Mouse (Mus musculus): ENCODE results near the gene Nprl2. TPM values are rescaled to one million over a fixed set of nuclear protein-coding genes. Genes with fewer than 3 reads are reported as not detected.
"Not testable (repeated sequence)": the region's sequence is repeated elsewhere in the genome, so short reads cannot be mapped to it uniquely, and the experiment has no call there.

The Nprl2 gene
- polyA plus RNA-seq, 1 experiment: 83.5 TPM

- WGBS: 43% methylated on average over 3 of the region's 3 CpGs
- H3K4me1 ChIP-seq (replicated peaks; ENCODE audit: control insufficient read depth, insufficient read depth, low read length): peaks cover 36% of the 10 kb centered on the region
- H3K27ac ChIP-seq (ENCODE audit: control insufficient read depth, insufficient read depth, low read length): no peak overlapping the region
- no peak for TF ChIP-seq POLR2A (IDR thresholded peaks at IDR 0.05; ENCODE audit: control insufficient read depth, extremely low read depth, insufficient read depth, low read length, poor library complexity)
- no peak for TF ChIP-seq CTCF (IDR thresholded peaks at IDR 0.05; ENCODE audit: borderline replicate concordance, control insufficient read depth, extremely low read depth, insufficient read depth, low read length, poor library complexity)
- peaks cover 37% of the 10 kb centered on the region for H3K36me3 ChIP-seq (ENCODE audit: control insufficient read depth, insufficient read depth, low read length)
- H3K4me3 ChIP-seq (ENCODE audit: control insufficient read depth, insufficient read depth, low read length): no peak overlapping the region
- no peak for DNase-seq
- no peaks in the 10 kb centered on the region for H3K27me3 ChIP-seq (ENCODE audit: control insufficient read depth, insufficient read depth, low read length)
These were observed 14.3 kb downstream of the Nprl2 start for GRCm38 (mm10) chr9:107556346-107556745.

DNA sequence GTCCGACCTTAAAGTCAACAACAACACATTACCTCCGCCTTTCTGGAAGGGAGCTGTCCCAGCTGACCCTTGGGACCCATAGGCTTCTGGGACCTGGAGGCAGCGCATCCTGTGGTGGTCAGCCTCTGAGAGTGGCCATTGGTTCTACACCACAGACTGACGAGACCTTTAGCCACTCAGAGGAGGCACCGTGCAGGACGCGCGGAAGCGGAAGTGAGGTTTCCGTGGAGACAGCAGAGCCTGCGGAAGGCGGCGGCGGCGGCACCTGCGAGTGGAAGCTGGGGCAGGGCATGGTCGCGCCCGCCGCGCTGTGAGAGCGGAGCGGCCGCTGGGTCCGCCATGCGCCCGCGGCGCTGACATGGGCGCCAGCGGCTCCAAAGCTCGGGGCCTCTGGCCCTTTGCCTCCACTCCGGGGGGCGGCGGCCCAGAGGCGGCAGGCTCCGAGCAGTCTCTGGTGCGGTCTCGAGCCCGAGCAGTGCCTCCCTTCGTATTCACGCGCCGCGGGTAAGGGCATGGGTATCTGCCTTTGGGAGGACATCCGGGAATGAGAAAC, 21.1 kb downstream of the Nprl2 start, which contains the start of gene Tusc2:
TSS of gene Tusc2 (plus strand) at position 227 of the 553 bp plus-strand sequence.
- WGBS: under 1% methylated on average over 46 of the region's 46 CpGs
- Histone ChIP-seq H3K4me1 (replicated peaks; ENCODE audit: control insufficient read depth, insufficient read depth, low read length) (peaks cover 18% of the 10 kb centered on the region), H3K27me3 (ENCODE audit: control insufficient read depth, insufficient read depth, low read length) (no peaks in the 10 kb centered on the region), H3K36me3 (ENCODE audit: control insufficient read depth, insufficient read depth, low read length) (peaks cover 33% of the 10 kb centered on the region), H3K4me3 (ENCODE audit: control insufficient read depth, insufficient read depth, low read length) (peak within 1 kb of the TSS; percentile 57), H3K27ac (ENCODE audit: control insufficient read depth, insufficient read depth, low read length) (peak within 1 kb of the TSS; percentile 35; the same call in 1 of the 2 replicates)
- peak; percentile 92 for DNase-seq
- peak; percentile 57; the same call in 1 of the 2 replicates for TF ChIP-seq CTCF (IDR thresholded peaks at IDR 0.05; ENCODE audit: borderline replicate concordance, control insufficient read depth, extremely low read depth, insufficient read depth, low read length, poor library complexity)
- peak; percentile 73 for TF ChIP-seq POLR2A (IDR thresholded peaks at IDR 0.05; ENCODE audit: control insufficient read depth, extremely low read depth, insufficient read depth, low read length, poor library complexity)

DNA sequence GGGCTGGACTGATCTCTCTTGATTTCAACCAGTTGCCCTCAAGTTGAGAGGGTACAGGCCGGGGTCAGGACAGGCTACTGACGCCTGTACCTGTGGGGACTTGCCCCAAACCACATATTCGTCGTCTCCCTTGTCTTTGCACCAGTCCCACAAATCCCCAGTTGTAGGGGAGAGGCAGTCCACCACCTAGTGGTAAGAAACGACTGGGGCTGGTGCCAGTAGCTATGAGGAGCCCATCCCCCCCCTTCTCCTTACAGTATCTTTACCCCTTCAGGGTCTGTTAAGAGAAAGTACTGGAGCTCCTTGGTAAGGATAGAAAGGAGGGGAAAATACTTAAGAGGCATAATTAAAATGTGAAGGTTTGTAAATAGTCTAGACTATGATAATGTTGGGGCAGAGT, 23.5 kb downstream of the Nprl2 start:
- 55% methylated on average over 5 of the region's 5 CpGs for WGBS
- Histone ChIP-seq H3K36me3 (ENCODE audit: control insufficient read depth, insufficient read depth, low read length) (peaks cover 14% of the 10 kb centered on the region), H3K4me1 (replicated peaks; ENCODE audit: control insufficient read depth, insufficient read depth, low read length) (peaks cover 34% of the 10 kb centered on the region)
- not testable (repeated sequence) for H3K27ac ChIP-seq (ENCODE audit: control insufficient read depth, insufficient read depth, low read length); DNase-seq; H3K27me3 ChIP-seq (ENCODE audit: control insufficient read depth, insufficient read depth, low read length); H3K4me3 ChIP-seq (ENCODE audit: control insufficient read depth, insufficient read depth, low read length)

DNA sequence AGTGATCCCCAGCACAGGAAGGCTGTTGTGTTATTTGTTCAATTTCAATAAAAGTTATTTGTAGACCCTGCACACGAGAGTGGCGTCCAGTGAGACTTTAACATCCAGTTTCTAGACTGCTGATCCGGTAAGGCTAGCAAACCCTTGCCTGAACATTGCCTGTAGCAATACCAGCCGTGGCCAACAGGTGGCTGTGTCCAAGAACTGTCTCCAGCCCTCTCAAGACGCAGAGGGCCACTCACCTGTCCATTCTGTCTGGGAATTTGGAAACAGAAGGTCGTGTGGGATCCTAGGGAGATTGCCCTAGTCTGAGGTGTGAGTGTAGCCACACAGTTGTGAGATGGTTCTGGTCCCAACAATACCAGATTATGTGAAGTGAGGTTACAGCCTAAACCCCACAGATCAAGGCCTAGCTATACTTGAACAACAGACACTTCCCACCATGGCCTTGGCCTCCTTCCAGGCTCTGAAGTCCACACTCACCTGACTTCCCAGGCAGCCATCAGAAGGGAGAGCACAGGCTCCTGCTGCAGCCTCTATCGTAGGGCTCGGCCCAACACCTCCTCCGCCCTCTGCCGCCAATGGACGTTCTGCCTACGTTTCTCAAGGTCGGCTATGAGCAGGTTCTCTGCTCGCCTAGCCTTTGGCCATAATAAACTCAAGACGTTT, 24.1 kb downstream of the Nprl2 start:
- no peak overlapping the region for H3K4me3 ChIP-seq (ENCODE audit: control insufficient read depth, insufficient read depth, low read length)
- DNase-seq: peak; percentile 80
- no peak for TF ChIP-seq POLR2A (IDR thresholded peaks at IDR 0.05; ENCODE audit: control insufficient read depth, extremely low read depth, insufficient read depth, low read length, poor library complexity)
- peak; percentile 75; the same call in 1 of the 2 replicates for TF ChIP-seq CTCF (IDR thresholded peaks at IDR 0.05; ENCODE audit: borderline replicate concordance, control insufficient read depth, extremely low read depth, insufficient read depth, low read length, poor library complexity)
- H3K4me1 ChIP-seq (replicated peaks; ENCODE audit: control insufficient read depth, insufficient read depth, low read length): peaks cover 34% of the 10 kb centered on the region
- H3K27ac ChIP-seq (ENCODE audit: control insufficient read depth, insufficient read depth, low read length): no peak overlapping the region
- peaks cover 8% of the 10 kb centered on the region for H3K36me3 ChIP-seq (ENCODE audit: control insufficient read depth, insufficient read depth, low read length)
- 71% methylated on average over 15 of the region's 15 CpGs for WGBS
- no peaks in the 10 kb centered on the region for H3K27me3 ChIP-seq (ENCODE audit: control insufficient read depth, insufficient read depth, low read length)

GRCm38 (mm10) chr9:107566855-107567254, 24.8 kb downstream of the Nprl2 start:
- Histone ChIP-seq H3K27ac (ENCODE audit: control insufficient read depth, insufficient read depth, low read length) (no peak overlapping the region), H3K27me3 (ENCODE audit: control insufficient read depth, insufficient read depth, low read length) (no peaks in the 10 kb centered on the region), H3K36me3 (ENCODE audit: control insufficient read depth, insufficient read depth, low read length) (peaks cover 1% of the 10 kb centered on the region), H3K4me1 (replicated peaks; ENCODE audit: control insufficient read depth, insufficient read depth, low read length) (peaks cover 34% of the 10 kb centered on the region), H3K4me3 (ENCODE audit: control insufficient read depth, insufficient read depth, low read length) (no peak overlapping the region)
- 94% methylated on average over 3 of the region's 3 CpGs for WGBS
- no peak for TF ChIP-seq POLR2A (IDR thresholded peaks at IDR 0.05; ENCODE audit: control insufficient read depth, extremely low read depth, insufficient read depth, low read length, poor library complexity)
- TF ChIP-seq CTCF (IDR thresholded peaks at IDR 0.05; ENCODE audit: borderline replicate concordance, control insufficient read depth, extremely low read depth, insufficient read depth, low read length, poor library complexity): no peak
- no peak for DNase-seq

- TF ChIP-seq POLR2A (IDR thresholded peaks at IDR 0.05; ENCODE audit: control insufficient read depth, extremely low read depth, insufficient read depth, low read length, poor library complexity): no peak
- TF ChIP-seq CTCF (IDR thresholded peaks at IDR 0.05; ENCODE audit: borderline replicate concordance, control insufficient read depth, extremely low read depth, insufficient read depth, low read length, poor library complexity): no peak
- H3K4me3 ChIP-seq (ENCODE audit: control insufficient read depth, insufficient read depth, low read length): peak within 1 kb of the TSS; percentile 85
- peaks cover 34% of the 10 kb centered on the region for H3K4me1 ChIP-seq (replicated peaks; ENCODE audit: control insufficient read depth, insufficient read depth, low read length)
- no peak for DNase-seq
- H3K27ac ChIP-seq (ENCODE audit: control insufficient read depth, insufficient read depth, low read length): no peak within 1 kb of the TSS
- WGBS: 81% methylated on average over 18 of the region's 18 CpGs
- H3K36me3 ChIP-seq (ENCODE audit: control insufficient read depth, insufficient read depth, low read length): no peaks in the 10 kb centered on the region; the same call in 1 of the 2 replicates
- H3K27me3 ChIP-seq (ENCODE audit: control insufficient read depth, insufficient read depth, low read length): no peaks in the 10 kb centered on the region
These were observed 25.8 kb downstream of the Nprl2 start, which contains the start of gene Hyal2 for GRCm38 (mm10) chr9:107567702-107568319. TSS of gene Hyal2 (plus strand) at chr9:107567945.
